Mouse (Mus musculus) bone marrow macrophage, adult 2 months (primary cell): ENCODE results near the gene Prr12.

ENCODE experiments used
- CTCF ChIP-seq: IDR thresholded peaks from 2 replicates; pipeline ENCODE4 v1.5.1; 2012; ENCODE audit warnings: low read depth, mild to moderate bottlenecking, low read length, moderate library complexity
- POLR2A ChIP-seq: IDR thresholded peaks from 2 replicates; pipeline ENCODE4 v1.6.1; 2012; ENCODE audit warnings: mild to moderate bottlenecking, low read depth, low read length, borderline replicate concordance

DNA sequence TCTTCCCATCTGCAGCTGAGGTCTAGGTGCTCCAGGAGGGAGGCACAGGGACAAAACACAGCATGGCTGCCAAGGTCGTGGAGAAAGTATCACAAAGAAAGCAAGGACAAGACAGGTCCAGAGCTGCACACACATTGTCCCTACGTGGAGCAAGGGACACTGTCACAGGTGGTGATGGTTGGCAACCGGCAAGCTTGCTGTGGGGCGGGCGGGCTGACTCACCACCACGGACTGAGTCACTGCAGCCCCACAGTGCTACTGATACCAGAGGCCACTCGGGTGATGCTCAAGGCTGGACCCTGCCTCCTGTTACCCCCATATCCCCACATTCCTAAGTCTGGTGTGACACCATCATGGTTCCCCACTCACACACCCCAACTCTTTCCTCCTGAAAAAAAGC, 50.2 kb downstream of the Prr12 start:
- TF ChIP-seq CTCF (no peak), POLR2A (no peak)
